Mouse (Mus musculus) frontal cortex, adult (tissue): ENCODE data around the gene Xndc1.
"Not testable (repeated sequence)": the region's sequence is repeated elsewhere in the genome, so short reads cannot be mapped to it uniquely, and the experiment has no call there.

ENCODE experiments used
- ATAC-seq: cut with Nextera tagmentation; 2 replicates; pipeline ENCODE4 v1.9.2; 2017; ENCODE audit warnings: mild to moderate bottlenecking, moderate library complexity, mixed read lengths; ENCODE audit not compliant: low TSS enrichment

Gene Xndc1

DNA sequence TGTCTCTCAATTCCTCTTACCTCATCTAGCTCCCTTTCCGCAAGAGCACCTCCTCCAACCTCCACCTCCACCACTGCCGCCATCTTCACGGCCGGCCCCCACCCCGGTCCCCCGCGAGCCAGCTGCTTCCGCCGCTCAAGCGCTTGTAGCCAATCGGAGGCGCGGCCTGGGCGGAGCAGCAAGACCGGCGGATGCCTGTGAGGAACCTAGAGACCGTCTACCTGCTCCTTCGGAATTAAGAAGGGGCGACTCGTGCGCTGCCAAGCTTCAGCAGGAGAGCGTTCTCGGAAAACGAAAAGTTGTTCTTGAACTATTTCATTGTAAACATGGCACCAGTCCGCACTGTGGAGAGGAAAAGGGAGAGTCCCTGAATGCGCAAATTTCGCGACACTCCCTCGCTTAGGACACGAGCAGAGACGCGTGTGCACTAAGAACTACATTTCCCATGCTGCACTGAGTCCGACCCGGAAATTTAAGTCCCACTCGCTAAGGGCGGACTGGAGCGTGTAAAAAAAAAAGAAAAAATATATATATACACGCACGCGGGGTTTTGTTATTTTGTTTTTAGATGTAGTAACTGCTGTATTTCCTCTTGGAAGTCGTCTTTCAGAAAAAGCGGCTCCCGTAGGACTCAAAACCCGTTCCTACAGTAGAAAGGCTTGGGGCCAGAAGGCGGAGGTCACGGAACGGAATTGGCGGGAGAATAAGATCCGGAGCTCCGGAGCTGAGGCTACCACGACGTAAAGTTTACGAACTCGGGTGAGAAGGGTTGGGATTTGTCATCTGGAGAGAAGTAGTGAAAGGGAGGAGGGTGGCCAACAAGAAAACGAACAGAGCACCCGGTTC is at the start of gene Xndc1, which contains the start of the genes Rnf121 and Xntrpc:
Gene Xndc1, plus strand, starts transcription at position 466 of the 846 bp plus-strand sequence.
Gene Rnf121, minus strand, starts transcription at position 424 of the 846 bp plus-strand sequence.
Gene Xntrpc, plus strand, starts transcription at position 668 of the 846 bp plus-strand sequence.
- ATAC-seq = peak; percentile 99

DNA sequence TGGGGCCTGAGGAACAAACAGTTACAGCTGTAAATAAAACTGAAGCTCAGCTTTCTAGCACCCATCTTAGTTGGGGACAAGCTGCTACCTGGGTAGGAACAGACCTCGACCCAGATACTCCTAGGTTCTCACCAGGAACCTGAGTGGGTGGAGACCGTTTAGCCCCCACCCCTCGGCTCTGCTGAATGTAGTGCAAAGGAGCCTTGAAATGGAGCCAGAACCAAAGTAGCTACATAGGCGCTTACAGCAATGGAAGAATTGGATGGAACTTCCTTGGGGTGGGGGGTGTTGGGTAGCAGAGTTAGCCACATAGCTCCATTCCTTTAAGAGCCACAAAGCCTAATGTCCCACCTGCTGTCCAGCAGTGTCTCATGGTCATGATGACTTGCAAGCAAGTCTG is 48.4 kb upstream of the Xndc1 start:
- no peak for ATAC-seq

DNA sequence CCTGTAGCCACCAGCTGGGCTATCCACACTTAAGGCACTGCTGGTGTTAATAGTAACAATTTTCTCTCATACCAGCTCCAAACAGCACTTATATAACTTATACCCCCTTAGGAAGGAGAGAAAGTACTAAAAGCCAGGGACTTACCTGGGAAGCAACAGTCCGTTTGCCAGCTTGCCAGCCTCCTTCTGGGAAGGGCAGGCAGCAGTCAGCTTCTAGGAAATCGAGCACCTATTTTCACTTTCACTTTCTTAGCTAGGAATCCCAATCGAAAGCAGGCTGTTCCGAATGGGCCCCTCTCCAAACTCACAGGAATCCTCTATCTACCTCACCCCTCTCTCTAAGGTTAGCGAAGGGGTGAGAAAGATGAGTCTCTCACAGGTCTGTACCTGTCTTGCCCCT is 47.9 kb upstream of the Xndc1 start:
- peak; percentile 10; the same call in 1 of the 2 replicates for ATAC-seq

DNA sequence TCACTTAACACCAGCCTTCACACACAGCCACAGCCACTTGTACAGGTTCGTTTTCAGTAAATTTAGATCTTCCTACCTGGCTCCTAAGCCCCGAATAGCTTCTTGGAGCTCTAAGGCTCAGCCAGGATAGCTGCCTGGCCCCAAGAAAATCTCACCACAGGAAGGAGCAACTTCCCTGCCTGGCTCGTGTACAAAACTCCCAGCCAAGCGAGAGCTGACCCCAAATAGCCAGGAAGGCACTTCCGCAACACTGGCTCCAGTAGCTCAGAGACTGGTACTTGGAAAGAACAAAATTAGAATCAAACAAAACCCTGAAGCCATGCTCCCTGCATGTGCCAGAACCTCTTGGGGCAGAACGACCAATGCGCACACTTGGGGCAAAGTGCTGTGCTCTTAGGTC is 47.3 kb upstream of the Xndc1 start:
- no peak for ATAC-seq

DNA sequence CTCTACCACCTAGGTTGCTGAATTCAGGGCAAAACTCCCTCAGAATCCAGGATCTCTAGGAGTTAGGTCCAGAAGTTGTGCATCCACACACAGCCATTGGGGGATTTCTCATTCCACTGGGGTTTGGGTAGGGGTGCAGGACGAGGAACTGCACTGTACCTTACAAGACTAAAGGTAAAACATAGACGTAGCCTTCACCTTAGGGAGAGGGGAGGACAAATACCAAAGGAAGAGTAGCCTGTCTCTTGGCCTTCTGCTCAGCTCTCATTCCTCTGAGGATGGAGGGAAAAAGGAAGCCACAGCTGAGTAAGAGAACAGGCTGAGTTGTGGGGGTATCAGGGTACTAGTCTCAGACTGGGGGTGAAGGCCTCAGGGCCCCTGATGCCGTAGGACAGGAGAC is 46.7 kb upstream of the Xndc1 start, which contains the start of gene Il18bp:
Gene Il18bp, minus strand, starts transcription at position 101 of the 400 bp plus-strand sequence.
- no peak for ATAC-seq

DNA sequence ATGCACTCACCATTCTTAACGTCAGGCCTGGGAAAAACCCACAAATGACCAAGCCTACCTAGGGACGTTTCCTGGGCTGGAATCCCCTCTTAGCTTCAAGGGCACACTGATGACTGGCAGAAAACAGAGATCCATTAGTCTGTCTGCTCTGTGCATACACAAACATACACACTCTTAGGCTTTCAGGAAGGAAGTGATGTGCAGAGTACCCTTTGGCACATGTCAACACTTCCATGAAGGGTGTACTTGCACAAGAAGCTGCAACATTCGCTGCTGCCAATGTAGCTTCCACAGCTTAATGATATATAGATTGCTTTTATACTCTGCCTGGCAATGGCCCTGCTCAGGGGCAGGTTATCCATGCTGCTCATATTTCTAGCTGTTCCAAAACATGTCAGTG is 45.9 kb upstream of the Xndc1 start:
- ATAC-seq = no peak

DNA sequence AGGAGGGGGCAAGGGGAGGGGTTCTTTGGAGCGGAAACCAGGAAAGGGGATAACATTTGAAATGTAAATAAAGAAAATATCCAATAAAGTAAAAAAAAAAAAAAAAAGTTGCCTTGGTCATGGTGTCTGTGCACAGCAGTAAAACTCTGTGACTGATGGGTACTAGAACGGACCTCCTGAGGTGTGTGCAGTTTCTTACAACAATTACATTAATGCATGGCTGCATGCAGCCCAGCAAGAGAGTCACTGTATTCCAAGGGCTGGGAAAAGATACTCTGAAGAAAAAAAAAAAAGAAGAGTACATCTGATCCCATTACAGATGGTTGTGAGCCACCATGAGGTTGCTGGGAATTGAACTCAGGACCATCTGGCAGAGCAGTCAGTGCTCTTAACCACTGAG is 44.4 kb upstream of the Xndc1 start:
- ATAC-seq = not testable (repeated sequence)

DNA sequence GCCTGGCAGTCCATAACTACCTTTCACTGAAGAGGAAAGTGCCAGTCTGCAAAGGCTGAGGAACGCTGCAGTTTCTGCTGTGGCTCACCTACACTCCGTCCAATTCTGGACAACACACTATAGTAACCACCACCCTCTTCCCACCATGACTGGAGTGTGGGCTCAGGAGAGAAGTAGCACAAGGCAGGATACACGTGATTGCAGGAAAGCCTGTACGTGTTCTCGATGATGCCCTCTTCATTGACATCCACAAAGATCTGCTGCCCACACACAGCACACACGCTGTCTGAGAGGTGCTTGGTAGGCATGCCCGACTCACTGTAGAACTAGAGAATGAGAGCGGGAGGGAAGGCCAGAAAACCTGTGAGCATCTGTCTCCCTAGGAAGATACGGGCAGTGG is 41.5 kb upstream of the Xndc1 start:
- peak; percentile 69 for ATAC-seq

DNA sequence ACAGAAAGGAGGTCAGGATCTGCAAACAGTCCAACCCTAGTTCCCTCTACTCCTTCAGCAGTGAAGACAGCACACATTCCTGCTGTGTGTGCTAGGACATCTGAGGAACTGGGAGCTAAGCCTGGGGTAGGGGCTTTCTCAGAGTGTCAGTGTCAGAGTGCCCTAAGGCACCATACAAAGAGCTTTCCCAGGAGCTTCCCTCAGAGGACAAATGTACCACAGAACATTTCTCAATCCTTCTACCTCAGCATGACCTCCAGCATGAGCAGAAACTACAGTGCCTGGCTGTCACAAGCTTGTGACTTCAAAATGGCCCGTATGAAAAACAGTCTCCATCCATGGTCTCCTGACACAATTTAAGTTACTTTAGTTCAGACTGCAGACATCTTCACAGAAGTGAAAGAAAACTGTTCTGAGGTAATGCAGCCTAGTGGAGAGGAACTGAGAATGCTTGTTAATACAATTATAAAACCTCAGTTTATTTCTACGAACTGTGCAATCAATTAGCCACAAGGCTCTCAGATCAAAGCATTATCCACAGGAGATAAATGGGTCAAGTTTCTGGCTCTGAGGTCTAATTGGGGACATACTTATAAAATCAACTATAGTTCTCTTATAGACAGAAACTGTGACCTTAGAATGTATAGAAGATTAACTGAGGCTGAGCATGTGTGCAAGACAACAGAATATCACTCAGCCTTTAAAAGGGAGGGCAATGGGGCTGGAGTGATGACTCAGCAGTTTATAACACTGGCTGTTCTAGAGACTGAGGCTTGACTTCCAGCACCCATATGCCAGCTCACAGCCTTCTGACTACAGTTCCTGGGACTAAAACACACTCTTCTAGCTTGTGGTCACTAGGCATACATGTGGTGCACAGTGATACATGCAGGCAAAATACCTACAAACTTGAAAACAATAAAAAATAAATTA is 39.9 kb upstream of the Xndc1 start:
- no peak for ATAC-seq

DNA sequence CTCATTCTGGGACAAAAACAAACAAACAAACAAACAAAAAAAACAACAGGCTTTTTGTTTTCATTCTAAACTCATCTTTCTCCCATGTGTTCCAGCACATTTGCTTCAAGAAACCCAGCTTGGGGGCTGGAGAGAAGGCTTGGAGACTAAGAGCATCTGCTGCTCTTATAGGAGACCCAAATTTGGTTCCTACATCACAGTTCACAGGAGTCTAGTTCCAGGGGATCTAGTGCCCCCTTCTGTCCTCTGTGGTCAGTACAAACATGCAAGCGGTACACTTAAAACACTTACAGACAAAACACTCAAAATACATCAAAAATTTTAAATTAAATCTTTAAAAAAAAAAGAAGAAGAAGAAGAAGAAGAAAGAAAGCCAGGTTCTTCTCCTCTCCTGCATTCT is 30.4 kb upstream of the Xndc1 start:
- no peak for ATAC-seq

DNA sequence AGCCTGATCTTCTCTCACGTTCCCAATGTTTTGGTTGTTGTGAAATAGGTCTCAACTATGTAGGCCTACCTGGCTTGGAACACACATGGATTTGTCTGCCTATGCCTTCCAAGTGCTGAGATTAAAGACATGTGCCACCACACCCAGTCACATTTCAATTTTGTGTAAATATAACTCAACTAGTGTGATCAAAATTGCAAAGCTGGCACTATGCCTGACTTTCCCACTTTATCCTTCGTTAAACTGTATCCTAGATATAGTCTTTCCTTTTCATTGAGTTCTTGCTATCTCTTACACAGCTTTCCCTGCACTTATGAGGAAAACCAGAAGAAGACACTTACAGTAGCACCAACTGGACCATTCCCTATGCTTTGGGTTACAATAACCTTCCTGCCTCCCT is 29.8 kb upstream of the Xndc1 start:
- no peak for ATAC-seq

DNA sequence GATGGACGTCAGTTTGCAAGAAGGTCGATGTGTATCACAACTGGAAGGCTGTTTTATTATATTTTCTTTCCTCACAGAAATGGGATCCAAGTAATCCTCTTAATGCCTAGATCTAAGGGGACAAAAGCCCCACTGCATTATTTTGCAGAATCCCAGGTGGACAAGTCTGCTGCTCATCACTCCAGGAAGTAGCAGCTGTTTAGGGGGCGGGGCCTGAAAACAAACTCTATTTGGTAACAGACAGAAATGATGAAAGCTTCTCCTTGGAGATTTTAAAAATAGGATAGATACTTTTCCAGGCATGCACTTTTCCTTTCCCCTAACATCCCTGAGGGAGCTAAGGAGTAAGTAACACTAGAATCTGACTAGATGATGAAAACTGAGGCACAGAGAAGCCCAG is 28.0 kb upstream of the Xndc1 start:
- ATAC-seq = peak; percentile 55

DNA sequence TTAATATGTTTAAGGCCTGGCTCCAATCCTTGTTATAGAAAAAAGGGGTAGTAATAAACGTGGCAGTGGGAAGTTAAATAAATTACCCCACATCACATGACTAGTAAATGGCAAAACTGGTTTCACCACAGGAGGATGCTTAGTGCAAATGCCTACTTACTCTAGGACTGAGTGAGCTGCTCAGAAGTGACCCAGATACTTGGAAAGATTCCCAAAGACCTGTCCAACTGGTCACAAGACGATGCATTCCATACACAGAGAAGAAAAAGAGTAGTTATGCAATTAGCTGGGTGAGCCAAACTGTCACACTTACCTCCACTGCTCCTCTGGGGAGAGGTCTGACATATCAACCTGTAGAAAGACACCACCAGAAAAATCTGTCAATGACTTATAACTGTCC is 23.0 kb upstream of the Xndc1 start:
- ATAC-seq = no peak

DNA sequence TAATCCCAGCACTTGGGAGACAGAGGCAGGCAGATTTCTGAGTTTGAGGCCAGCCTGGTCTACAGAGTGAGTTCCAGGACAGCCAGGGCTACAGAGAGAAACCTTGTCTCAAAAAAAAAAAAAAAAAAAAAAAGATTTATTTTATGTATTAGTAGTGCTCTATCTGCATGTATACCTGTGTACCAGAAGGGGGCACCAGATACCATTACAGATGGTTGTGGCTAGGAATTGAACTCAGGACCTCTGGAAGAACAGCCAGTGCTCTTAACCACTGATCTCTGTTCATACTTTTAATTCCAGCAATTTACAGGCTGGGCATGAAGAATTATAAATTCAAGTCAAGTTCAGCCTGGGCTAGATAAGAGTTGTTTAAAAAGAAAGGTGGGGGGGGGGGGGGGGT is 16.8 kb upstream of the Xndc1 start:
- not testable (repeated sequence) for ATAC-seq

DNA sequence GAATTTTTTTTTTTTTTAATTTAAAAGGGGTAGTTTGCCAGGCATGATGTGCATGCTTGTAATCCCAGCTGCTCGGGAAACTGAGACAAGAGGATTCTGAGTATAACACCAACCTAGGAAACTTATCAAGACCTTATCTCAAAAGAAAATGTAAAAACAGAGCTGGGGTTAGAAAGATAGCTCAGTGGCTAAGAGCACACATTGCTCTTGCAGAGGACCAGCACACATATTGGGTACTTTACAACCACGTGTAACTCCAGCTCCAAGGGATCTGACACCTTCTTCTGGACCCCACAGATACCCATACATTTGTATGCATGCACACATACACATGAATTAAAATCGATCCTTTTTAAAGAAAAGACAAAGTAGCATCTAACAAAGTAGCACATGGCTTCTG is 4.0 kb upstream of the Xndc1 start:
- no peak for ATAC-seq

DNA sequence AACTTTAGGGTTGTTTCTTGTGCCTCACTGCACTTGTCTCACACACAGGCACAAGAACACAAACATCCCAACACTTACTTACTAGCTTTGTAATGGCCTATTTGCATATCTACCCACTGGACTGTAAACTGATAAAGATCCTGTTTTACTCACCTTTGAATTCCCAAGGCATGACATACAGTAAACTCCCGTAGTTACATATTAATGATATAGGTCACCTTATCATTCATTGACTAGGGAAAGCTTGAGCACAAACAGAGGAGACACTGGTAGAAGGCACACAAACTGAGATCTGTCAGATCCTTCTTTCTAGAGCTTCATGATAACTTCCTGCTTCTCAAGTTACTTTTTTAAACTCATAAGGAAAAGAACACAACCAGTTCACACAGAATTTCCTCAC is 3.1 kb upstream of the Xndc1 start:
- no peak for ATAC-seq

DNA sequence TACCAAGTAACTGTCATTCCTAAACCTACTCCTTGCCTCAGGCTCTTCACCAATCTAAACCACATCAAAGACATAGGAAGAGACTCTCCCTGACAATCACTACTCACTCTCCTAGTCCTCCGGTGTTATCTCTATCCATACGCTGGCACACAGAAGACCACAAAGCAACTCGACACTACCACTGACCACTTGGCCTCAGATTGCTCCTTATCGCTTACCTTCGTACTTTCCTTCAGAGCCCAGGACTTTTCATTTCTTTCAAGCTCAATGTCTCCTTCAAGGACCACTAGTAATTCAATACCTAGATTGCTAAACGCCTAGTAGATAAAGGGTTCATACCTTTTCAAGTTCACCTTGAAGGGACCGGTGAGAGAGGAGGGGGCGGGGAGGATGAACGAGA is 1.4 kb upstream of the Xndc1 start:
- ATAC-seq = no peak

DNA sequence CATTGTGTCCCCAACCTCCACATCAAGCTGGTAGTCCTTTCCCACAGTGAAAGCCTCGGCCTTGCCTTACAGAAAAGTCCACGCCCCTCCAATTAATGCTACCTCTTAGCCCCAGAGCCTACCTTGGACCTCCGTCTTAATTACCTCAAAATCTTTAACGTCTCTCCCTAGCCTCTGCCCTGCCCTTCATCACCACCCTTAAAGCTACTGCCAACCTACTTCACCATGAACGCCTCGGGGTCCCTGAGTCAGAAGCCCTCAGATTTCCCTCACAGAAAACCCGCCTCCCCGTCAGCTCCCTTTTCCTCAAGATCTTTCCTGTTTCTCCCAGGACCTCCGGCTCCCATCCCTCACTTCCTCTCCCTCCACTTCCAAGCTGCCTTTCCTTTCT is 661 bp upstream of the Xndc1 start:
- ATAC-seq = peak; percentile 35

DNA sequence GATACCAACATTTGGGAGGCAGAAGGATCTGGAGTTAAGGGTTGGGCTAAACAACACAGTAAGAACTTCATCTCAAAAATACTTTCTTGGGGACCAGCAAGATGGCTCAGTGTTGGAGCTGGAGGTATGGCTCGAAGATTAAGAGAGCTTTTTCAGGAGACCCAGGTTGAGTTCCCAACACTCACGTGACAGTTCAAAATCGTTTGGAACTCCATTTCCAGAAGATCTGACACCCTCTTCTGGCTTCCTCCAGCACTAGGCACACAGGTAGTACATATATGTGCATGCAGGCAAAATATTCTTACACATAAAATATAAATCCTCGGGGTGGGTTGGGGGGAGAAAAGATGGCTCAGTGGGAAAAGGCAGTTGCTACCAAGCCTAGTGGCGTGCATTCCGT is 1.1 kb downstream of the Xndc1 start:
- ATAC-seq = no peak

DNA sequence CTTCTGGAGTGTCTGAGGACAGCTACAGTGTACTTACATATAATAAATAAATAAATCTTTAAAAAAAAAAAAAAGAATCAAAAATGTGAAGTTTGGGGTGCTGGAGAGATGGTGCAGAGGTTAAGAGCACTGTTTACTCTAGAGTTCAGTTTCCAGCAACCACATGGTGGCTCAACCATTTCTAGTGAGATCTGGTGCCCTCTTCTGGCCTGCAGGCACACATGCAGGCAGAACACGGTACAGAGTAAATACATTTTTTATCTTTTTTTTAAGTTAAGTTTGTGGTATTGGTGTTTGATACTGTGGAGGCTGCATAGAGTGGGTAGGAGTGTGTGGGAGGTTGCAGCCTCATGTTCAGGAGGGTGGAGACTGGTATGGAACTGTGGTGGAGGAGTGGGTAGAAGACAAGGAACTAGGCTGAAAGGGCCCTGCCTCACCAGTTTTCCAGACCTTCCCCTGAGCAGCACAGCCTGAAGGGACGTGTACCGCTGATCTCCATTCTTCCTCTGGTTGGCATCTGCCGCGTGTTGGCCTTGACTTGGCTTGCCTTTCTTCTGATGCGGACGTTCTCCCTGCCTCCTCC is 11.5 kb downstream of the Xndc1 start:
- ATAC-seq = no peak

DNA sequence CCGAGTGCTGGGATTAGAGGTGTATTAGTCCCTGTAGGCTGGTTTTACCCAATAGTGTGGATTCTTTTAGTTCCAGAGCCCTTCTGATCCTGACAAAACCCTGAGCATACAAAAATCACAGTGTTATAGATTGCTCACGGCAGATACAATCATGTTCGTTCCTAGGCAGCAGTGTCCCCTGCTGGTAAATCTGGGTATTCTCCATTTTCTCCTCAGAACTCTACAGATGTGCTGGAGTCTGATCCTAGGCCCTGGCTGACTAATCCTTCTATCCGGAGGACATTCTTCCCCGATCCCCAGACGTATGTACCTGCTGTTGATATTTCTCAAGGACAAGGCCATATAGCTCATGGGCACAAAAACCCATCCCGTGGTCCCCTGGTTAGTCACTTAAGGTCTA is 13.2 kb downstream of the Xndc1 start:
- ATAC-seq = no peak

DNA sequence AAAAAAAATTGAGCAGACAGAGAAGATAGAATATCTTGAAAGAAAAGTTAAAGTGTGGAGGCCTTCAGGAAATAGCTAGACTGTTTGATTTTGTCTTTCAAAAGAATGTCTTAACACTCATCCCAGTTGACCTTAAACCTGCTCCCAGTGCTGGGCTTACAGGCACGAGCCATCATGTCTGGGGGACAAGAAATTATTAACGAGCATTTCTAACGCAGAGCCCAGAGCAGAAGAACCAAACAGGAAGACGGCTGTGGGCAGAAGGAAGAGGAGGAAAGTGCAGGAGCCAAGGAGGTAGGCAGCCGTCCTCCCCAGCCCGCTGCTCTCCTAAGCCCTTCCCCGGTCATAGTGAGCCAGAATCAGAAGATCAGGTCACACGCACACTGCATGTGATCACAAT is 15.0 kb downstream of the Xndc1 start:
- no peak for ATAC-seq
